Mouse (Mus musculus) layer of hippocampus, postnatal 10 days (tissue): ENCODE measurements around the gene Tecta. TPM values are rescaled to one million over a fixed set of nuclear protein-coding genes. Genes with fewer than 3 reads are reported as not detected.

ENCODE experiments used
- DNase-seq, 2 experiments: peaks; one replicate each; pipeline ENCODE4 v3.0.0; 2021; ENCODE audit warnings: low spot score in 2 of 2
- long read RNA-seq: library from polyadenylated mRNA; stranded (forward); transcript quantifications from one replicate; pipeline ENCODE4 v2.0.0, GENCODE M21; 2023
- total RNA-seq, 2 experiments: library from RNA; stranded (reverse); gene quantifications; 2 replicates each; pipeline ENCODE4 v1.2.3; 2021

The Tecta gene
- total RNA-seq, result 1 to 10 TPM; 1.2 to 2.2 TPM
- long read RNA-seq, partial matches to known transcripts, result 1 of 1 reads
- long read RNA-seq, other reads (novel, unspliced or antisense), result 0 of 1 reads

GRCm38 (mm10) chr9:42399829-42400228 lies at the start of gene Tecta:
TSS of gene Tecta (minus strand) at chr9:42399929.
- no peak for DNase-seq

DNA sequence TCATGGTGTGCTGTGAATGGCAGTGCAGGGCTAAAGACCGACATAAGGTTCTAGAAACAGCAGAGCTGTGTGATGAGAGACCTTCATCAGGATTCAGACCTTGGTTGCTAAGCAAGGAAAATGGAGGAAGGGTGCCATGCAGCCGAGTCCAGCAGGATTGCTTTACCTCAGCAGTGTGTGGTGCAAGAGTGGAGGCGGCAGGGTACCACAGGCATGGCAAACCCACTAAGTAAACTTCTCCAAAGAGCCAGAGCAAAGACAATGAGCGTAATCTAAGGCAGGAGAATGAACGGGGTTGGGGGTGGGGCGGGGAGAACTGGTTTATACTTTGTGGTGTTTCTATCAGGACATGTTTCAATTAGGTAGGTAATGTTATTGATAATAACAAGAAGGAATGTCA lies 49.3 kb upstream of the Tecta start:
- DNase-seq, result no peak

- DNase-seq, result no peak
Measured at GRCm38 (mm10) chr9:42442100-42442499, 42.4 kb upstream of the Tecta start.

GRCm38 (mm10) chr9:42441234-42441633 lies 41.5 kb upstream of the Tecta start:
- DNase-seq, result no peak

DNA sequence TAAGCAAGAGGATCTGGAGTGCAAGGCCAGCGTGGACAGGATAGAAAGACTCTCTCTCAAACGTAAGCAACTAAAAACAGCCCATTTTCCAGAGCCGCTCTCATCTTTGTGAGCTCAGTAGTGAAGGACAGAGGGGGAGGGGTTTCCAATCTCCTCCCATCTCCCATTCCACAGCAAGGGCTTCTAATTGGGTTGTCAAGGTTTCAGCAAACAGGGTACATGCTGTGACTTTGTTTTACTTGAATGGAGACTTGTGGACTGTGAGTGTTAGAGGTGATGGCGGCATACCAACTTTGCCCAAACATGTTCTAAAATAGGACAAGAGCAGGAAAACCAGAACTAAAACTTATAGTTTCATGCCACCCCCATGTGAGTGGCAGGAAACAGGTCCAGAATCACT lies 39.7 kb upstream of the Tecta start:
- no peak for DNase-seq

DNA sequence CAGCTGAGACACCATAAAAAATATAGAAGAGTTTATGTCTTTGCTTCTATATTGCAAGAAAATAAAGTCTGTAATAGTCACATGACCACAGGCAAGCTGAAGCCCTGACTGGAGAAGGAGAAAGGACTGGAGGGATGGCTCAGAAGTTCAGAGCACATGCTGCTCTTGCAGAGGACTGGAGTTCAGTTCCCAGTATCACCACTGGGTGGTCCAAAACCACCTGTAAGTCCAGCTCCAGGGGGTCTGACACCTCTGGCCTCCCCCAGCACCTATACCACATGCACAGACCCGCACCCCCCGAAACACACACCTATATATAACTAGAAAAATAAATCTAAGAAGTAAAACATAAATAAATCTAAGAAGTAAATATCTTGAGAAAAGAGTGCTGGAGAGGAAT lies 32.4 kb upstream of the Tecta start:
- no peak for DNase-seq

DNA sequence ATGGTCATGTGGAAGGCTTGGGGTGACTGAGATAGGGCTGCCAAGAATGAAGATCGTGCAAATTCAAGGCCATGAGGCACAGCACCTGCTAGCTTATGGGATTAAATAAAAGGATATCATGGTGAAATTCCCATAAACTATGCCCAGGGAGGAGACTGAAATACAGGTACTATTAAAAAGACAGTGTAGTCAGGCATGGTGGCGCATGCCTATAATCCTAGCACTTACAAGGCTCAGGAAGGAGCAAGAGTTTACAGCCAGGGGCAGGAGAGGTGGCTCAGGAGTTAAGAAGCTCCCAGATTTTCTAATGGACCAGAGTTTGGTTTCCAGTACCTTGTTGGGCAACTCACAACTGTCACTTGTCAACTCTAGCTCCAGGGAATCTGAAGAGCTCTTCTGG lies 31.9 kb upstream of the Tecta start:
- no peak for DNase-seq

DNA sequence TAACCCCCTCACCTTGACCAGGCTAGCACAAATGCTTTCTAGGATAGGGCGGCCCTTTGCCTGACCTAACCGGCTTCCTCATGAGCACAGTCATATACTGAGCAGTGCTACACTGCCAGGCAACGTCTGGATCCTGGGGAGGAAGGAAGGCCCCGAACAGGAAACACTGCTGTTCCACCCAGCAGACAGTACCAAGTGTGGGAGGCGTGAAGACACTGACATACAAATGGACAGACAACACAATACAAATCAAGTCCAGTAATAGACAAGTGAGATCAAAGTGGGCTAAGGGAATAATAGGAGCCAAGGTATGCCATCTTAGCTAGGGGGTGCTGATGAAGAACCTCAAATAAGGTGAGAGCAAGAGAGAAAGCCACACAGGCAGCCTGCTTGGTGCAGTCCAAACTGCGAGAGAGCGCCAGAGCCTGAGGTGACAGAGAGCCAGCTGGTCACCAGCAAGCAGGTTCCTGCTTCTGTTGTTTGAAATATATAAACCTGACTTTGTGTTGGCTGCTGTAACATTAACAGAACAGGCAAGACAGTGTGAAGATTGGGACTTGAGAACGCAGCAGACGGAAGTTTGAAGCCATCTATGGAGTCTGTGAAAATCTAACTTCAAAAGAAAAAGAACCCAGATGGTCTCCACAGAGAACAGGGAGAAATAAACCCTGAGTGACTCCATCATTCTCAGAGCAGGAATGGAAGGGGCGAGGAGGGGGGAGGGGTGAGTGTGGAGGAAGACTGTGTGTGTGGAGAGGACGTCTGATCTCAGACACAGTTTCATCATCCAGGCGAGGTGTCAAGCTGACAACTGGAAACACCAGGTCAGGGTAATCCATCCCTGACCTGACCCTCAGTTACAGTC lies 28.6 kb upstream of the Tecta start:
- DNase-seq, result no peak

GRCm38 (mm10) chr9:42426661-42427358 lies 27.1 kb upstream of the Tecta start:
- DNase-seq, result no peak

GRCm38 (mm10) chr9:42423649-42424048 lies 23.9 kb upstream of the Tecta start:
- no peak for DNase-seq

DNA sequence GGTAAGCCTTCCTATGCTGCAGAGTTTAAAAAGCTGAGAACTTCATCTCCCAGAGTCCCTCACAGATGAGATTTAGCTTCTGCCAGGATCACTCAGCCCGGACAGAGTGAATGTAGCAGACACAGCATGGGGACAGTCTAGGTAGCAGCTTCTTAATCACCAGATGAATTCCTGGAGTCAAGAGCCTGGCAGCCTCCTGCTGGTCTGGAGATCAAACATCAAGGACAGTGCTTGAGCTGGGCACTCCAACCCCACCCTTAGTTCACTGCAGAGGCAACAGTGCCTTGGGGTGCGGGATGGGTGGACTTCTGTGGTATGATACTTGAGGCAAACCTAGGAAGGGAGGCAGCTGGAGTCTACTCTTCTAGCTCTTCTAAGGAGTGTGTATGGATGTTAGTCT lies 20.0 kb upstream of the Tecta start:
- no peak for DNase-seq

GRCm38 (mm10) chr9:42418786-42419185 lies 19.1 kb upstream of the Tecta start:
- no peak for DNase-seq

DNA sequence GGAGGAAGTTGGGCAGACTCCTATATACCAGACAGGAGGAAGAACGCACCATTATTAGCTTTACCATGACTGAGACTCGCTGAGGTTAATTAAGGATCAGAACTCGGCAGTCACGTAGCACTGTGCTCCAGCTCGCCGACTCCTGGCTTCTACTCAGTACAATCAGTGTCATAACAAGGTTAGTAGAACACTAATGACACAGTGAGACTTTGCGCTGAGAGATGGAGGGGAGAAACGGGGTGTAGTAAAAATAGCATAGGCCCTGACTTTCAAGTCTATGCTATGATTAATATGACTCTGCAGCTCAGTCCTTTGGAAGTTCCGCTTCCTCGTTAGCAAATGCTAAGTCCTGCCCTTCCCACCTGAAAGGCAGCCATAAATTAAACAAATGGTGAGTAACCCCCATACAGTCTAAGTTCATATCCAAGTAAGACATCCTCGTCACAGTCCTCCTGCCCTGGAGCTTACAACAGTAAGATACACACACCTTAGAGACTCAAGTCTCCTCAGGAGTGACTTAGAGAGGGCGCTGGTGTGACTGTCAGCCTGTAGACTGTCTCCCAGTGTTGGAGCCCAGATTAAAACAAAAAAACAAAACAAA lies 17.7 kb upstream of the Tecta start:
- no peak for DNase-seq

DNA sequence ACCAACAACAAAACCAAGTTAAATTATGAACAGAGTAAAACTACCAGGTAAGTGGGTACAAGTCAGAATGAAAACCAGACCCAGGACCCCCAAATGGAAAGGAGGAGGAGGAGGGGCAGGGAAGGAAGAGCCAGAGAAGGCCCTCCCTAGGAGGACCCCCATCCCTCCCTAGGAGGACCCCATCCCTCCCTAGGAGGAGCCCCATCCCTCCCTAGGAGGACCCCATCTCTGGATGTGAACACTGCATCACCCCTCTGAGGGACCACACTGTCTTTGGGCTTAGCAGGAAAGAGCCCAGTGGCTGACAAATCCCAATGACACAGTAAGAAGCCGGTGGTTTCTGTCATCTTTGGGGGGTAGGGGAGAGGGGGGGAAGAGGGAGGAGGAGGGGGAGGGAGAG lies 15.5 kb upstream of the Tecta start:
- no peak for DNase-seq

GRCm38 (mm10) chr9:42413345-42413744 lies 13.6 kb upstream of the Tecta start:
- DNase-seq, result no peak

GRCm38 (mm10) chr9:42411296-42411695 lies 11.6 kb upstream of the Tecta start:
- no peak for DNase-seq

- no peak for DNase-seq
Measured at GRCm38 (mm10) chr9:42405736-42406135, 6.0 kb upstream of the Tecta start.

GRCm38 (mm10) chr9:42401486-42401885 lies 1.8 kb upstream of the Tecta start:
- DNase-seq, result peak in 1 of 2 experiments; percentile 30

GRCm38 (mm10) chr9:42396141-42396540 lies 3.6 kb downstream of the Tecta start:
- no peak for DNase-seq

DNA sequence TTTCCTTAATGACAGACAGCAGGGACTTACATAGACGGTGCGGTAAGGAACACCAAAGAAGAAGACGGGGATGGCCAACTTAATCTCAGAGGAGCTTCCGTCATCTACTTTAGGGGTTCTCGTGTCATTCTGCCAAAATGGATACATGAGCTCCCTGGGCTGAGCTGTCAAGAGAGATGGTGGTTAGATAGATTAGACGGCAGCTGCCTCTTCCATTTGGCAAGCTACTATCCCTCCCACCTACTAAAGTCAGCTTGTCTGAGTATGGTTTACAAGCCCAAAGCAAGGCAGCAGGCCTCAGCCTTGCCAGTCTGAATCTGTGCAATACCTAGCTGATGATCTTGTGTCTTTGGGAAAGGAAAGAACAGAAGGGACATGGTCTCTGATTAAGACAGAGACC lies 4.8 kb downstream of the Tecta start:
- no peak for DNase-seq

GRCm38 (mm10) chr9:42394321-42394720 lies 5.4 kb downstream of the Tecta start:
- no peak for DNase-seq

- DNase-seq, result no peak
Measured at GRCm38 (mm10) chr9:42392927-42393326, 6.8 kb downstream of the Tecta start.
